Mouse (Mus musculus) c-Kit-negative CD71-positive TER-119-positive erythroid progenitor cells, embryonic 14.5 days (primary cell): ENCODE results near the gene Sh3pxd2a.

ENCODE experiments used
- DNase-seq: peaks from one replicate; pipeline ENCODE4 v3.0.0-alpha.2; 2013; ENCODE audit warnings: low read depth, low spot score

Gene Sh3pxd2a

GRCm38 (mm10) chr19:47439726-47440434 lies 24.3 kb downstream of the Sh3pxd2a start:
- no peak for DNase-seq

- no peak for DNase-seq
Measured at GRCm38 (mm10) chr19:47438445-47438844, 25.8 kb downstream of the Sh3pxd2a start.

- no peak for DNase-seq
Measured at GRCm38 (mm10) chr19:47437040-47437439, 27.2 kb downstream of the Sh3pxd2a start.

- DNase-seq, result no peak
Measured at GRCm38 (mm10) chr19:47436236-47436635, 28.0 kb downstream of the Sh3pxd2a start.

- no peak for DNase-seq
Measured at GRCm38 (mm10) chr19:47434655-47435054, 29.5 kb downstream of the Sh3pxd2a start.

GRCm38 (mm10) chr19:47432339-47432738 lies 31.9 kb downstream of the Sh3pxd2a start:
- DNase-seq, result peak; percentile 16

- peak; percentile 68 for DNase-seq
Measured at GRCm38 (mm10) chr19:47431189-47431931, 32.8 kb downstream of the Sh3pxd2a start.

- no peak for DNase-seq
Measured at GRCm38 (mm10) chr19:47430160-47430559, 34.0 kb downstream of the Sh3pxd2a start.

- DNase-seq, result no peak
Measured at GRCm38 (mm10) chr19:47429245-47429644, 35.0 kb downstream of the Sh3pxd2a start.

- DNase-seq, result no peak
Measured at GRCm38 (mm10) chr19:47428794-47429193, 35.4 kb downstream of the Sh3pxd2a start.

- DNase-seq, result no peak
Measured at GRCm38 (mm10) chr19:47427841-47428789, 36.1 kb downstream of the Sh3pxd2a start.

- DNase-seq, result no peak
Measured at GRCm38 (mm10) chr19:47423632-47424031, 40.6 kb downstream of the Sh3pxd2a start.

GRCm38 (mm10) chr19:47421128-47421898 lies 42.9 kb downstream of the Sh3pxd2a start:
- no peak for DNase-seq

GRCm38 (mm10) chr19:47420539-47420938 lies 43.7 kb downstream of the Sh3pxd2a start:
- no peak for DNase-seq

- no peak for DNase-seq
Measured at GRCm38 (mm10) chr19:47419208-47419607, 45.0 kb downstream of the Sh3pxd2a start.

- DNase-seq, result no peak
Measured at GRCm38 (mm10) chr19:47416161-47416560, 48.0 kb downstream of the Sh3pxd2a start.

GRCm38 (mm10) chr19:47414142-47414905 lies 49.9 kb downstream of the Sh3pxd2a start:
- no peak for DNase-seq

- no peak for DNase-seq
Measured at GRCm38 (mm10) chr19:47413458-47414005, 50.7 kb downstream of the Sh3pxd2a start.

GRCm38 (mm10) chr19:47412566-47413248 lies 51.5 kb downstream of the Sh3pxd2a start:
- DNase-seq, result no peak
